Mouse (Mus musculus): ENCODE measurements around the gene Fastkd1.

- TF ChIP-seq CTCF (IDR thresholded peaks at IDR 0.05; ENCODE audit: extremely low read depth, insufficient read depth, insufficient read length, insufficient replicate concordance) (no peak), POLR2A (IDR thresholded peaks at IDR 0.05; ENCODE audit: low read depth, low read length) (no peak)
Observed at GRCm38 (mm10) chr2:69675266-69675665, 38.0 kb downstream of the Fastkd1 start.
